Mouse (Mus musculus) ES-E14 (cell line): ENCODE measurements around the gene Canx. TPM values are rescaled to one million over a fixed set of nuclear protein-coding genes. Genes with fewer than 3 reads are reported as not detected.

ENCODE experiments used
- DNase-seq: peaks from one replicate; pipeline ENCODE4 v3.0.0-alpha.2; 2013; ENCODE audit warnings: low read depth, low spot score
- H3K27ac ChIP-seq: 2 replicates; pipeline ENCODE4 v1.5.1; 2012; ENCODE audit warnings: low read depth, mild to moderate bottlenecking, low read length, moderate library complexity, mixed read lengths; ENCODE audit not compliant: poor library complexity, insufficient read depth, severe bottlenecking
- H3K36me3 ChIP-seq: 2 replicates; pipeline ENCODE4 v1.6.1; 2012; ENCODE audit warnings: mild to moderate bottlenecking, low read length, moderate library complexity, mixed read lengths; ENCODE audit not compliant: control insufficient read depth, poor library complexity, insufficient read depth, severe bottlenecking
- H3K4me1 ChIP-seq, 2 experiments: fragments of 150-350 bp in 1 of 2; sonication (generic) in 1 of 2; 2 replicates each; pipeline ENCODE4 v1.6.1; 2012; ENCODE audit warnings: low read length in 2 of 2, mild to moderate bottlenecking in 1 of 2, mixed read lengths in 1 of 2; ENCODE audit not compliant: control insufficient read depth in 2 of 2, insufficient read depth in 2 of 2, poor library complexity in 1 of 2
- H3K4me3 ChIP-seq, 2 experiments: fragments of 150-350 bp in 1 of 2; sonication (generic) in 1 of 2; 2 replicates each; pipeline ENCODE4 v1.5.1; 2012; ENCODE audit warnings: low read length in 2 of 2, low read depth in 1 of 2, mild to moderate bottlenecking in 1 of 2, mixed read lengths in 1 of 2; ENCODE audit not compliant: insufficient read depth in 1 of 2, poor library complexity in 1 of 2, severe bottlenecking in 1 of 2
- H3K9ac ChIP-seq: 2 replicates; pipeline ENCODE4 v1.6.1; 2012; ENCODE audit warnings: low read depth, mild to moderate bottlenecking, low read length, mixed read lengths; ENCODE audit not compliant: poor library complexity, insufficient read depth, severe bottlenecking
- H3K9me3 ChIP-seq: fragments of 150-350 bp; sonication (generic); 2 replicates; pipeline ENCODE4 v1.6.1; 2012; ENCODE audit warnings: low read depth, mild to moderate bottlenecking, low read length; ENCODE audit not compliant: control insufficient read depth, insufficient read depth
- CHD2 ChIP-seq: IDR thresholded peaks from 2 replicates; pipeline ENCODE4 v1.6.1; 2014; ENCODE audit warnings: mild to moderate bottlenecking, low read depth, low read length, inconsistent platforms
- HCFC1 ChIP-seq: IDR thresholded peaks from 2 replicates; pipeline ENCODE4 v1.6.1; 2012; ENCODE audit warnings: low read length, inconsistent platforms, borderline replicate concordance; ENCODE audit not compliant: insufficient read depth
- MAFK ChIP-seq: IDR thresholded peaks from 2 replicates; pipeline ENCODE4 v1.6.1; 2014; ENCODE audit warnings: mild to moderate bottlenecking, low read depth, low read length, inconsistent platforms; ENCODE audit not compliant: insufficient read depth
- ZC3H11A ChIP-seq: IDR thresholded peaks from 2 replicates; pipeline ENCODE4 v1.6.1; 2012; ENCODE audit warnings: low read depth, mild to moderate bottlenecking, inconsistent platforms, low read length, borderline replicate concordance
- ZNF384 ChIP-seq: IDR thresholded peaks from 2 replicates; pipeline ENCODE4 v1.6.1; 2012; ENCODE audit warnings: low read depth, low read length, inconsistent platforms
- in situ Hi-C, 2 experiments: fragments of 600-800 bp; cut with MboI; formaldehyde crosslinking; loops; one replicate each; pipeline ENCODE4 v1.15.1; 2025; ENCODE audit warnings: low sequenced_read_pairs in 2 of 2, inconsistent platforms in 1 of 2; ENCODE audit not compliant: unreplicated experiment in 2 of 2
- total RNA-seq: library from RNA; depleted of rRNA; stranded (reverse); fragments of 300-350 nt; gene quantifications from 2 replicates; pipeline ENCODE4 v1.2.3, GENCODE M21; 2012

The Canx gene
- total RNA-seq, 1 experiment, result 970 TPM

DNA sequence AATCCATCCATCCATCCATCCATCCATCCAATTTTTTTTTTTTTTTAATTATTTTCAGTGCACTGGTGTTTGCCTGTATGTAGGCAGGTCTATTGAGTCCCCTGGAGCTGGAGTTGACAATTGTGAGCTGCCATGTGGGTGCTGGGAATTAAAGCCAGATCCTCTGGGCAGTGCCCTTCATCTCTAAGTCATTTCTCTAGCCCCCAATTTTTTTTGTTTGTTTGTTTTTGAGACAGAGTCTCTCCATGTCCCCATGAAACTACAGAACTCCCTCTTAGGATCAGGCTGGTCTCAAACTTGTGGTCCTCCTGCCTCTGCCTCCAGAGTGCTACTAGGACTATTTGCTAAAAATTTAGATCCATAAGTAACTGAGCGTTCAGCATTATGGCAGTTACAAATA is 46.4 kb upstream of the Canx start:
- Histone ChIP-seq H3K4me1 (peaks cover 2 to 10% of the 10 kb centered on the region in 2 experiments; a peak in 2 of 4 replicates), H3K9me3 (no peaks in the 10 kb centered on the region), H3K36me3 (no peaks in the 10 kb centered on the region), H3K27ac (no peak overlapping the region), H3K4me3 (peak overlapping the region in 1 of 2 experiments; percentile 55; a peak in 1 of 4 replicates), H3K9ac (no peak overlapping the region; the same call in 1 of the 2 replicates)
- no peak for DNase-seq
- in situ Hi-C loops, result no loop called here
- TF ChIP-seq HCFC1, result no peak
- no peak for TF ChIP-seq MAFK
- no peak for TF ChIP-seq ZNF384
- no peak for TF ChIP-seq CHD2
- no peak for TF ChIP-seq ZC3H11A

DNA sequence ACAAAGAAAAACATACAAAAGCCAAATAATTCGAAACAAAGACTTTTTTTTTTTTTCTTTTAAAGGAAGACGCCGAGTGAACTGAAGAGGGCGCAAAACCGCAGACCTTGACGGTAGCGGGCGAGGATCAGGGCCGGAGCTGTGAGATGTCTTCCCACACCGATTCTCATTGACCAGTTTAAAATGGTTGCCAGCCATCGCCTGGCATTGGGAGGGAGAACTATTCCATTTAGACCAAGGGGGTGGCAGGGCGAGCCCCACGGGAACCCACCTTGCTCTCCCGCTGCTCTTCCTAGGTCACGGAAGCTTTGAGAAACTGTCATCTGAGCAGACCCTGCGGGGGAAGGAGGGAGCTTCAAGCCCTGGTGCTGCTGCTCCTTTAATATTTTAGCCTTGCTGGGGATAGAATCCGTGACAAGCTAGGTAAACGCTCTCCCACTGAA is 45.9 kb upstream of the Canx start:
- Histone ChIP-seq H3K27ac (no peak overlapping the region), H3K36me3 (no peaks in the 10 kb centered on the region), H3K9me3 (no peaks in the 10 kb centered on the region), H3K4me3 (peak overlapping the region; percentile 55 to 58), H3K4me1 (peaks cover 2 to 10% of the 10 kb centered on the region in 2 experiments; a peak in 2 of 4 replicates), H3K9ac (peak overlapping the region; percentile 74)
- in situ Hi-C loops, result no loop called here
- TF ChIP-seq ZNF384, result peak; percentile 96
- no peak for TF ChIP-seq HCFC1
- no peak for DNase-seq

DNA sequence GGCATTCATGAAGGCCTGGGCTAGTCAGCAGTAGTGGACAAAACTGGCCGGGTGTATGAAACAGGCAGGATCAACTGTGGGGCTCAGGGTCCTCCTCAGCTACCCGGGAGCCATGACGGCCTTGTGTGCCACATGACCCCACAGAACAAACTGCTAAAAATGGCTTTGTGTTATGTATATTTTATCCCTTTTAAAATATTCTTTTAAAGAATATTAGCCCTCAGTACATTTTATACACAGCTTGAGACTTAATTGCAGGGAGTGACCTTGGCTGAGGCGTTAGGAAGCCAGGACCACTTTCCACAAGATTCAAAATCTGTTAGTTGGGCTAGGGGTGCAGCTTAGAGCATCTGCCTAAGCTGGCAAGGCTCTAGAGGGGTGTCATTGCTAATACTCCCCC is 45.5 kb upstream of the Canx start:
- TF ChIP-seq ZC3H11A (no peak), CHD2 (no peak), HCFC1 (no peak), MAFK (no peak), ZNF384 (no peak)
- no peak overlapping the region for H3K4me3 ChIP-seq
- in situ Hi-C loops, result no loop called here

DNA sequence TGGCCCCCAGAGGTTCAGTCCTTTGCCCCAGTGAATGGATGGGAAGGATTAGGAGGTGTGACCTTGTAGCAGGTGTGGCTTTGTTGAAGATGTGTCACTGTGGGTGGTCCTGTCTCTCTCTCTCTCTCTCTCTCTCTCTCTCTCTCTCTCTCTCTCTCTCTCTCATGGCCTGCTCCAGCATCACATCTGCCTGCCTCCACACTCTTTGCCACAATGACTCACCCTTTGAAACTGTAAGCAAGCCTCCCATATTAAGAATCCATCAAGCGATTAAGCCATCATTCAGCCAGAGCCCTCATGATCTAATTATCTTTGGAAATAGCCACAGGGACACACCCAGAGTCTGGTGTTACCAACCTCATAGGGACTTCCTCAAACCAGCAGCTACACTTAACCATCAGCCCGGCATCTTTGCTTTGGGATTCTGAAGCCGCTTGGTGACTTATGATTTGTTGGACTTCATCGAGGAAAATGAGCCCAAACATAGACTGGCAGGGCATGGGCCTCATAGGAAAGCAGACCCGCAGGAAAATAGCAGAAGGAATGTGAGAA is 44.0 kb upstream of the Canx start:
- Histone ChIP-seq H3K4me1 (peaks cover 2 to 10% of the 10 kb centered on the region in 2 experiments; a peak in 1 of 4 replicates), H3K27ac (no peak overlapping the region), H3K4me3 (no peak overlapping the region; a peak in 1 of 4 replicates), H3K9me3 (no peaks in the 10 kb centered on the region), H3K36me3 (no peaks in the 10 kb centered on the region), H3K9ac (no peak overlapping the region)
- TF ChIP-seq MAFK (no peak), HCFC1 (no peak)
- no peak for DNase-seq
- in situ Hi-C loops, result no loop called here

More for the DNA sequence above, 45.5 kb upstream of the Canx start:
- Histone ChIP-seq H3K4me1 (peaks cover 2 to 10% of the 10 kb centered on the region in 2 experiments; a peak in 1 of 4 replicates), H3K9ac (no peak overlapping the region), H3K36me3 (no peaks in the 10 kb centered on the region), H3K27ac (no peak overlapping the region), H3K9me3 (no peaks in the 10 kb centered on the region)
- DNase-seq, result no peak

DNA sequence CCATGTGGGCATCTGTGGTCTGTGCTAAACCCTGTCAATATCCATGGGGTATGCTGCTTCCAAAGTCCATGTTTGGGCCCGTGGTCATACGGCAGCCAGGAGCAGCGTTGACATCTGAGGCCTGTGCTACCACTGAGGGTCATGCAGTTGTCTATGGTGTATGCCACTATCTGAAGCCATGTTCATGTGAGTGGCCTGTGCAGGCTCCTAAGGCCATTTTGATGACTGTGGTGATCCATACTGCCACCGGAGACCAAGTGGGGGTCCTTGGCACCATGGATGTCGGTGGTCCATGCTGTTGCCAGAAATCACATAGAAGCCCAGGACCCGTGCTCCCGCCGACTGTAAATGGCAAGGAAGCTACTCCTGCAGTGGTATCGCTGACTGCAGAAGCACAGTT is 42.1 kb upstream of the Canx start:
- no peak overlapping the region; the same call in 1 of the 2 replicates for H3K27ac ChIP-seq
- H3K36me3 ChIP-seq, result no peaks in the 10 kb centered on the region
- TF ChIP-seq ZC3H11A (no peak), HCFC1 (no peak), ZNF384 (no peak), MAFK (no peak)
- H3K9me3 ChIP-seq, result no peaks in the 10 kb centered on the region
- H3K4me3 ChIP-seq, result no peak overlapping the region
- H3K4me1 ChIP-seq, result peaks cover 2 to 10% of the 10 kb centered on the region in 2 experiments; a peak in 1 of 4 replicates
- DNase-seq, result no peak
- in situ Hi-C loops, result no loop called here
- no peak overlapping the region for H3K9ac ChIP-seq
